9 mouse cellular contexts compared by ENCODE assay signal in the genomic region with DNA sequence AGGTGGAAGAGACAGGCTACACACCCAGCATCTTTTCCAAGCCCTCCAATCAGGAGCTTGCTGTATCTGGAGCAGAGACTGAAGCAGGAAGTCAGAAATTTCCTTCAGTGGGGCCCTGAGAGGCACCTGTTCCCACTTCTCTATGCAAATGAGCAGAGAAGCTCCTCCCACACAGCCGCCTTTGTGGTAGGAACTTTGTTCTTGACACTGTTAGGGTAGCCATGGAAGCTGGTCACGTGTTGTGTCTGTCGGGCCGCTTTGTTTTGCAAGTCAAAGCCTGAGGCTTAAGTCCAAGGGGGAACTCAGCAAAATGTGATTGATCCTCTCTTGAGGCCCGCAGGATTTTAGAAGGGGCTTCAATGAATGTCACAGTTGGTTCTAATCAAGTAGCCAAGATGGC. TPM values are rescaled to one million over a fixed set of nuclear protein-coding genes. Genes with fewer than 3 reads are reported as not detected.
DNase-seq lines count a peak whose midpoint lies in the region; ATAC-seq lines count a peak whose summit lies in the region.
"Had no signal": no experiment of that assay in that cellular context is flagged by ENCODE, and none has a peak within 500 bp of the region (broad histone marks: within the 10 kb centered on the region; RNA-seq: fewer than 3 reads in every experiment).

No protein-coding gene starts in this region.

- H3K4me2 ChIP-seq in neural tube, embryonic 15.5 days, result no peak overlapping the region
- H3K4me2 ChIP-seq: limb, embryonic 15.5 days had no signal

- DNase-seq in A20 (ENCODE audit: low read depth, low spot score), result peak; percentile 79
- DNase-seq in CD8-positive naive resting alpha-beta T cell, adult 2 months (ENCODE audit: low read depth in 2 of 2, low spot score in 2 of 2), result peak; percentile 60 to 75
- DNase-seq in kidney, adult 8-10 months, result peak; percentile 68 to 73
- DNase-seq in cerebellum, postnatal 4 days (ENCODE audit: low spot score in 2 of 2), result no peak
- no peak for DNase-seq in cerebellum, adult 8-10 months
- no peak for DNase-seq in left cerebral cortex, postnatal 4 days

- no peaks in the 10 kb centered on the region; the same call in 1 of the 2 replicates for H3K27me3 ChIP-seq in neural tube, embryonic 15.5 days (replicated peaks)
- H3K27me3 ChIP-seq: limb, embryonic 15.5 days had no signal

- no peaks in the 10 kb centered on the region for H3K36me3 ChIP-seq in neural tube, embryonic 15.5 days
- H3K36me3 ChIP-seq: limb, embryonic 15.5 days had no signal

- H3K4me1 ChIP-seq in neural tube, embryonic 15.5 days, result no peaks in the 10 kb centered on the region
- H3K4me1 ChIP-seq: limb, embryonic 15.5 days had no signal

- no peak overlapping the region for H3K9ac ChIP-seq in neural tube, embryonic 15.5 days (replicated peaks)
- H3K9ac ChIP-seq: limb, embryonic 15.5 days had no signal

- H3K9me3 ChIP-seq in neural tube, embryonic 15.5 days (replicated peaks), result no peaks in the 10 kb centered on the region
- H3K9me3 ChIP-seq: limb, embryonic 15.5 days had no signal

- WGBS in neural tube, embryonic 15.5 days, result 28% methylated on average over 5 of the region's 5 CpGs

- peak; percentile 56; the same call in 1 of the 2 replicates for ATAC-seq in megakaryocyte-erythroid progenitor cell, adult 5-6 weeks (replicated peaks; ENCODE audit: low FRiP score, low TSS enrichment, poor library complexity, severe bottlenecking)
- ATAC-seq in neural tube, embryonic 15.5 days (ENCODE audit: low FRiP score), result no peak

- no peak overlapping the region for H3K4me3 ChIP-seq in neural tube, embryonic 15.5 days (replicated peaks)
- H3K4me3 ChIP-seq: limb, embryonic 15.5 days had no signal

- intact Hi-C loops in left cerebral cortex, postnatal 4 days (cut with DNase I), result no loop called here

- no peak overlapping the region for H3K27ac ChIP-seq in neural tube, embryonic 15.5 days (replicated peaks)
- H3K27ac ChIP-seq: limb, embryonic 15.5 days had no signal

RNA-seq across cellular contexts. Expression of a gene that starts 9.4 kb away (rescaled TPM):
- 14.4 and 15.5 TPM in 2 replicates for total RNA-seq in megakaryocyte-erythroid progenitor cell, adult 5-6 weeks (2014; fragmentation: Nextera tagmentation)
- 10.4 and 11.3 TPM in 2 replicates for total RNA-seq in megakaryocyte-erythroid progenitor cell, adult 5-6 weeks (2017)
- polyA plus RNA-seq in neural tube, embryonic 15.5 days (2015; fragmentation: Nextera tagmentation; extraction: Ambion mirVana), result 8.7 and 9.3 TPM in 2 replicates
- 10 to 100 TPM; 17.1 to 18.5 TPM for total RNA-seq in left cerebral cortex, postnatal 4 days (2021)

RNA-seq across cellular contexts. Expression of a gene that starts 10.5 kb away (rescaled TPM):
- total RNA-seq in megakaryocyte-erythroid progenitor cell, adult 5-6 weeks (2014; fragmentation: Nextera tagmentation), result 7.6 and 10.4 TPM in 2 replicates
- 2.5 and 4.2 TPM in 2 replicates for total RNA-seq in megakaryocyte-erythroid progenitor cell, adult 5-6 weeks (2017)
- 5.8 and 6.0 TPM in 2 replicates for polyA plus RNA-seq in neural tube, embryonic 15.5 days (2015; fragmentation: Nextera tagmentation; extraction: Ambion mirVana)
- 10 to 100 TPM; 16.4 to 17.8 TPM for total RNA-seq in left cerebral cortex, postnatal 4 days (2021)

Comparison
In these comparisons a context has a peak if more than half of its experiments do, and no peak if none do; other contexts are left out.
1. DNase-seq: peak in A20 (single experiment), CD8-positive naive resting alpha-beta T cell, adult 2 months (2 of 2) and kidney, adult 8-10 months (2 of 2); none in cerebellum, postnatal 4 days (0 of 2), cerebellum, adult 8-10 months (single experiment) and left cerebral cortex, postnatal 4 days (single experiment).